Mouse (Mus musculus) forebrain, embryonic 11.5 days (tissue): Measurements from ENCODE around the gene Hcrt. TPM values are rescaled to one million over a fixed set of nuclear protein-coding genes. Genes with fewer than 3 reads are reported as not detected.
"Not testable (repeated sequence)": the region's sequence is repeated elsewhere in the genome, so short reads cannot be mapped to it uniquely, and the experiment has no call there.

Experiments used
- ATAC-seq: fragments of 200-750 bp; cut with Nextera tagmentation; replicated peaks from 2 replicates; pipeline ENCODE4 v1.8.0; 2017; ENCODE audit warnings: moderate TSS enrichment; ENCODE audit not compliant: low FRiP score
- DNase-seq: peaks from one replicate; pipeline ENCODE4 v3.0.0-alpha.2; 2017; ENCODE audit warnings: low spot score
- H3K27ac ChIP-seq: fragments of 300-500 bp; sonication (generic); 2 replicates; pipeline ENCODE4 v1.5.1; 2014; ENCODE audit warnings: low read depth, low read length
- H3K27me3 ChIP-seq: fragments of 300-500 bp; sonication (generic); 2 replicates; pipeline ENCODE4 v1.6.1; 2014; ENCODE audit warnings: mild to moderate bottlenecking, low read length, mixed read lengths; ENCODE audit not compliant: control insufficient read depth, insufficient read depth
- H3K36me3 ChIP-seq: fragments of 300-500 bp; sonication (generic); 2 replicates; pipeline ENCODE4 v1.6.1; 2014; ENCODE audit warnings: mild to moderate bottlenecking, low read length, moderate library complexity, mixed read lengths; ENCODE audit not compliant: control insufficient read depth, insufficient read depth
- H3K4me1 ChIP-seq: fragments of 300-500 bp; sonication (generic); replicated peaks from 2 replicates; pipeline ENCODE4 v1.6.1; 2014; ENCODE audit warnings: low read length, mixed read lengths; ENCODE audit not compliant: control insufficient read depth, insufficient read depth
- H3K4me2 ChIP-seq: fragments of 300-500 bp; sonication (generic); 2 replicates; pipeline ENCODE4 v1.6.1; 2014; ENCODE audit warnings: low read depth, mild to moderate bottlenecking, low read length, moderate library complexity, mixed read lengths; ENCODE audit not compliant: severe bottlenecking
- H3K4me3 ChIP-seq: fragments of 300-500 bp; sonication (generic); 2 replicates; pipeline ENCODE4 v1.5.1; 2014; ENCODE audit warnings: low read depth, low read length
- H3K9ac ChIP-seq: fragments of 300-500 bp; sonication (generic); 2 replicates; pipeline ENCODE4 v1.6.1; 2014; ENCODE audit warnings: low read length
- H3K9me3 ChIP-seq: fragments of 300-500 bp; sonication (generic); 2 replicates; pipeline ENCODE4 v1.6.1; 2016; ENCODE audit warnings: low read length, mixed read lengths; ENCODE audit not compliant: control insufficient read depth
- WGBS: fragments of 180-500 bp; shearing (Covaris S2); extraction: QIAGEN DNeasy Blood & Tissue Kit; methylation state at CpG from one replicate; pipeline ENCODE4 v1.1.7; 2014; 5-methylcytosine and 5-hydroxymethylcytosine counted together
- polyA plus RNA-seq: library from polyadenylated mRNA; unstranded; fragments of >200 nt; fragmentation: Nextera tagmentation; extraction: Ambion mirVana; gene quantifications from 2 replicates; pipeline ENCODE4 v1.2.1, GENCODE M21; 2014

The Hcrt gene
- polyA plus RNA-seq, 1 experiment from 2014 or later, result not detected

DNA sequence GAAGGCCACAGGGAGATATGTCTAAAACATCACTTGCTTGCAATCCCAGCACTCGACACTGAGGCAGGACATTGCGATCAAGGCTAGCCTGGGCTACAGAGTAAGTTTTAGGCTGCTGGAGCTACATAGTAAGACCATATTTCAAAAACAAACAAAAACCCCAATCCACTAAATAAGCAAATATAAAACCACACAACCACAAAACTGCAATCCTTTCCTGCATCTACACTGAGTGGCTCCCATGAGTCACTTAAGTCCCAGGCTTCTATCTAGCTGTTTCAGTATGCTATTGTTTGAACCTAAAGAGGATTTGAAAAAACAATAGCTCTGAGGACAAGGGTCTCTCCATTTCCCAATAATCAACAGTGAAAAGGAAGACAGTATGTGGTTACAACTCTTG is 32.7 kb upstream of the Hcrt start:
- Histone ChIP-seq H3K36me3 (no peaks in the 10 kb centered on the region), H3K4me2 (no peak overlapping the region), H3K9me3 (no peaks in the 10 kb centered on the region), H3K4me3 (no peak overlapping the region), H3K27me3 (no peaks in the 10 kb centered on the region), H3K4me1 (no peaks in the 10 kb centered on the region), H3K9ac (no peak overlapping the region), H3K27ac (no peak overlapping the region)
- ATAC-seq (no peak), DNase-seq (no peak)
- WGBS, result 92% methylated on average over 2 of the region's 2 CpGs

DNA sequence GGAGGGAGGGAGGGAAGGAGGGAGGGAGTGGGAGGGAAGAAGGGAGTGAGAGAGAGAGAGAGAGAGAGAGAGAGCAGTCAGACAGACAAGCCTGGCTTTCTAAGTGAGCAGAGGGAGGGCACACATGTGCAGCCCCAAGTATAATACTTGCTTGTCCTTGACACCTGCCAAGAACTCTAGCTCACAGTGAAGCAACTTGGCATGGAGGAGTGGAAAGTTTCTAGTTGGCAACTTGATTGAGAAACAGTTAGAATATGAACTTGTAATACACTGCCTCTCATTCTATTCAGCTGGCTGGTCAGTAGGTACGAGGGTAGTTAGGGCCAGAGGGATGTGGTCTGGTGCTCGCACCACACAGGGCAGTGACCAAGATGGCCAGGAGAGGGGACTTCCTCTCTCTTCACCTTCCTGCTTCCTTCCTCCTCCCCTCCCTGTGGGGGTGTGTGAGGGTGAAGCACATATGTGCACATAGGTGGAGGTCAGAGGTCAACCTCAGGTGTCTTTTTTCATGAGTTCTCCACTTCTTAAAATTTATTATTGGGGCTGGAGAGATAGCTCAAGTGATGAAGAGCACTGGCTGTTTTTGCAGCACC is 28.8 kb upstream of the Hcrt start:
- no peaks in the 10 kb centered on the region for H3K36me3 ChIP-seq
- no peak for DNase-seq
- H3K27ac ChIP-seq, result no peak overlapping the region
- H3K4me3 ChIP-seq, result no peak overlapping the region
- no peak overlapping the region for H3K4me2 ChIP-seq
- no peak overlapping the region for H3K9ac ChIP-seq
- no peaks in the 10 kb centered on the region for H3K27me3 ChIP-seq
- ATAC-seq, result no peak
- WGBS, result 94% methylated on average over 2 of the region's 2 CpGs
- H3K9me3 ChIP-seq, result no peaks in the 10 kb centered on the region
- H3K4me1 ChIP-seq, result peaks cover 2% of the 10 kb centered on the region; the same call in 1 of the 2 replicates

DNA sequence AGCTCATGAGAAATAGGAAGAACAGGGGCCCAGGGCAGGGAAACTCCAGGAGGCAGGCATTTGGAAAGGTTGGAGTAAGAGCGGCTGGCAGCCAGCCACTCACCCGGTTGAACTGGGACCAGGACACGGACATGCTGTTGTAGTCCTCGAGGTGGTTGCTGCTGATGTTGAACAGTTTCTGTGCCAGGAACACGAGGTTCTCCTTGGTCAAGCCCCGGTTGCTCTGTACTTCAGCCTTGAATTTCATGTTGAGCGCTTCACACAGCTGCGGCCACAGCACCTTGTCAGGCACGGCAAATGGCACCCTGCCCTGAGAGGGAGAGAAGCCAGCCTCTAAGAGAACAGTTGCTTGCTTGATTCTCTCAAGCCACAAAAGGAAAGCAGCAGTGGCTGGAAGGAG is 27.9 kb upstream of the Hcrt start:
- H3K27ac ChIP-seq, ATAC-seq, H3K9me3 ChIP-seq, H3K4me3 ChIP-seq, H3K4me2 ChIP-seq, H3K4me1 ChIP-seq, H3K36me3 ChIP-seq, H3K27me3 ChIP-seq, DNase-seq, H3K9ac ChIP-seq: not testable (repeated sequence)
- WGBS, result 94% methylated on average over 9 of the region's 9 CpGs

DNA sequence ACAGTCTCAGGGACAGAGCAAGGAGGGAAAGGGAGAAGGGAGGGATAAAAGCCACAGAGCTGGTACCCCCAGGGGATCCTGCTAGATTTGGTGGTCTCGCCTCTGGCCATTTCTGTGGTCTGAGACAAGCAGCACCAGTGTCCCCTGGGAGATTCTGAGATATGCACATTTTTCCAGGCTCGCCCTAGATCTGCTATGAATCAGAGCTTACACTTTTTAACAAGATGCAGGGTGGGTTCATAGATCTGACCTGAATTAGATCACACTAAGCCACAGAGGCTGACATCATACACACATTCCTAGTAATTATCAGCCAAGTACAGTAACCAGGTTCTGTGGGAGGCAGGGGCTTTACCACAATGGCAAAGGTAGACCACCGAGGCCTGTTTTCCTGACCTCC is 27.0 kb upstream of the Hcrt start:
- Histone ChIP-seq H3K4me3 (no peak overlapping the region), H3K9me3 (no peaks in the 10 kb centered on the region), H3K27me3 (no peaks in the 10 kb centered on the region), H3K4me2 (no peak overlapping the region), H3K36me3 (no peaks in the 10 kb centered on the region), H3K4me1 (peaks cover 2% of the 10 kb centered on the region; the same call in 1 of the 2 replicates), H3K9ac (no peak overlapping the region), H3K27ac (no peak overlapping the region)
- DNase-seq (no peak), ATAC-seq (no peak)
- WGBS, result 81% methylated on average over 3 of the region's 3 CpGs

DNA sequence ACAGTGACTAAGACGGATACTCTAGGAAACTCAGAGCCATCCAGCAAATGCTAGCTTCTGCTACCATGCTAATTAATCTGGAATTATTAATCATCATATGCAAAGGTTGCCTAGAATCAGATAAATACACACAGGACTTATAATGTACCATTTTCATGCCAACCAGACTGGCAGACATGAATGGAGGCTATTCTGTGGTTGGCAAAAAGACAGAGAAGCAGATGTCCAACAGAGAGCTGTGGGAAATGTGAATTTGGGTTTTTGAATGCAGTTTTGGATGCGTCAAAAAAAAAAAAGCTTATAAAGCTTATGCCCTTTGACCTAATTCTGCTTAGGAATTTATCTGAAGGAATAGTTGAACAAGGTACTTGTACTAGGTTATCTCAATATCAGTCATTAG is 23.0 kb upstream of the Hcrt start:
- no peaks in the 10 kb centered on the region for H3K9me3 ChIP-seq
- ATAC-seq (no peak), DNase-seq (no peak)
- WGBS, result 94% methylated on average over 2 of the region's 2 CpGs
- peaks cover 2% of the 10 kb centered on the region; the same call in 1 of the 2 replicates for H3K4me1 ChIP-seq
- H3K4me2 ChIP-seq, result no peak overlapping the region
- H3K27me3 ChIP-seq, result no peaks in the 10 kb centered on the region
- no peak overlapping the region for H3K4me3 ChIP-seq
- no peak overlapping the region for H3K27ac ChIP-seq
- H3K9ac ChIP-seq, result no peak overlapping the region
- no peaks in the 10 kb centered on the region for H3K36me3 ChIP-seq

DNA sequence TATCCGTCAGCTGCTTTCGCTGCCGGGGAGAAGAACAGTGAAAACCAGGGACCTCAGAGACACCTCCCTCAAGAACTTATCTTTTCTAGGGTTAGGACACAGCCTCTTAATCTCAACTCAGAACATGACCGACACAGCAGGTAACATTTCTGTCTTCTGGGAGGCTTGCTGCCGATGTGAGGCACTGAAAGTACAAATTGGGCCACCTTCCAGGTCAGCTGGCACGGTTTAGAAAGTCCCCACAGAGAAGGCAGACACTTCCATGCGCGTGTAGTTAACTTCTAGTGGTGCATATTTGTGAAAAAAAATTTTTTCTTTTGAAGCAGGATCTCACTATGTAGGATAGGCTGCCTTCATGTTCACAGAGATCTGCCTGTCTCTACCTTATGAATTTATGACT is 21.6 kb upstream of the Hcrt start:
- no peak for ATAC-seq
- H3K36me3 ChIP-seq, result no peaks in the 10 kb centered on the region
- DNase-seq, result no peak
- no peak overlapping the region for H3K4me2 ChIP-seq
- no peak overlapping the region for H3K9ac ChIP-seq
- H3K9me3 ChIP-seq, result no peaks in the 10 kb centered on the region
- WGBS, result 92% methylated on average over 8 of the region's 8 CpGs
- H3K4me3 ChIP-seq, result no peak overlapping the region
- no peaks in the 10 kb centered on the region for H3K27me3 ChIP-seq
- no peak overlapping the region for H3K27ac ChIP-seq
- H3K4me1 ChIP-seq, result no peaks in the 10 kb centered on the region

DNA sequence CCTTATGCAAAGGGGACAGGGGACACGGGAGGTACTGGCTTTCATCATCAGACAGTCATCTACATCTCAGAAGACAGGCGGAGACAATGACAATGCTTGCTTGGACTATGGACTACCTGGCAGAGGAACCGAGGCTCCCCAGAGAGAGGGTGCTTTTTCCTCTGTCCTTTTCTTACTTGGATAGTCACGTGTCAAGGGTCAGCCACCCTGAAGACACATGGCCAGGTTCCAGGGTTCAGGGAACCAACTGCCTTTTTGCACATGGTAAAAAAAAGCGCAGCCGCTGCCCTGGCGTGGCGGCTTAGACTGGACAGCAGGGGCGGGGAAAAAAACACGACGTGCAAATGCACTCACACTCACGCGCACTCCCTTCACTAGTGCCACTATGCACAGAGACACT is 19.8 kb upstream of the Hcrt start:
- Histone ChIP-seq H3K27ac (no peak overlapping the region), H3K9me3 (no peaks in the 10 kb centered on the region), H3K4me2 (no peak overlapping the region), H3K9ac (no peak overlapping the region), H3K4me1 (no peaks in the 10 kb centered on the region), H3K36me3 (no peaks in the 10 kb centered on the region), H3K27me3 (no peaks in the 10 kb centered on the region), H3K4me3 (no peak overlapping the region)
- 88% methylated on average over 13 of the region's 13 CpGs for WGBS
- DNase-seq (no peak), ATAC-seq (no peak)

DNA sequence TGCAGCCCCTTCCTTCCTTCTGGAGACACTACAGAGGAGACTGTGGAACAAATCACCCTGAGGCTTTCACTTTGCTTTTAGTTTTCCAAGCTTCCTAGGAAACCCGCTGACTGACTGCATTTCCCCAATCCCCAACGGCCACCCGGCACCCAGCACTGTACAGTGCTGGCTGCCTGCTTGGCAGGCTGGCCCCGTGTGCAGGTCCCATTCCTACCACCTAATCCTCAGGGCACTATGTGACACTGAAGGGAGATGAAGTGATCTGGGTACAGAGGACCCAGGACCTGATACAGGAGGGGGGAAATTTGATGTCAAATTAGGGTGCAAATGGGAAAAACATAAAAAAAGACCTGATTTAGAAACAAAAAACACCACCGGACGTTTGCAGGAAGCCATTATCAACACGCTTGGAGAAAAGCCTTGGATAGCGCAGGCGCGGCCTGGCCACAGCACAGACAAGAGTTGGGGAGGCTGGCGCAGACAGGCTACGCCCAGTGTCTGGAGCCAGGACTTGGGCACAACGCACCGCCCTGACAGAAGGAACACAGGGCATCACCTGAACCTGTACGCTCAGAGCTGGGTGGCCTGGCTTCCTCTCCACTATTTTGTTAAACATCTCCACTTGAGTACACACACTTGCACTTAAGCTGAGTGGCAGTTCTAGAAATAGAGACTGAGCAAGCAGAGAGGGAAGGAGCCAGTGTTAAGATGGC is 19.2 kb upstream of the Hcrt start:
- no peaks in the 10 kb centered on the region for H3K4me1 ChIP-seq

DNA sequence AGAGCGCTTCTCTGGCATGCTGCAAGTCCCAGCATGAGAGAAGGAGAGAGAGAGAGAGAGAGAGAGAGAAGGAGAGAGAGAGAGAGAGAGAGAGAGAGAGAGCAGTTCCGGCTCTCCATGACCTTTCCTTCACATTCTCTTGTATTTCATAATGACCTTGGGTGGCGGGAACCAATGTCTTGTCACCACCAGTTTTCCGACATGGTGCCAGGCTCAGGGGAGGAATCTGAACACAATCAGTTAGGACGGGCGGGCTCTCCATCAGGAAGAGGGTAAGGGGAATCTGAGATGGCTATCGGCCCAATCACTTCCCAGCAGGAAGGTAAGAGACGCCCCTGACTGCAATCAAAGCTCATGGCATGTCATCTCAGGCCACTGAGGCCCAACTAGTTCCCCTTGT is 17.5 kb upstream of the Hcrt start:
- 85% methylated on average over 8 of the region's 8 CpGs for WGBS
- no peaks in the 10 kb centered on the region for H3K4me1 ChIP-seq
- H3K36me3 ChIP-seq, result no peaks in the 10 kb centered on the region
- H3K9ac ChIP-seq, result no peak overlapping the region
- no peaks in the 10 kb centered on the region for H3K27me3 ChIP-seq
- no peaks in the 10 kb centered on the region for H3K9me3 ChIP-seq
- ATAC-seq (no peak), DNase-seq (no peak)
- H3K4me3 ChIP-seq, result no peak overlapping the region
- H3K4me2 ChIP-seq, result no peak overlapping the region
- H3K27ac ChIP-seq, result no peak overlapping the region

More for the DNA sequence above, 19.2 kb upstream of the Hcrt start:
- Histone ChIP-seq H3K4me2 (no peak overlapping the region), H3K9ac (no peak overlapping the region), H3K36me3 (no peaks in the 10 kb centered on the region), H3K27ac (no peak overlapping the region), H3K27me3 (no peaks in the 10 kb centered on the region), H3K4me3 (no peak overlapping the region), H3K9me3 (no peaks in the 10 kb centered on the region)
- ATAC-seq (no peak), DNase-seq (no peak)
- WGBS, result 90% methylated on average over 15 of the region's 15 CpGs
